Mouse (Mus musculus) layer of hippocampus, postnatal 14 days (tissue): ENCODE measurements at regions not wholly inside any gene's neighbourhood (a gene's known extent, or its start where the extent isn't known, plus 50 kb on each side); places are given as distances from the start of the nearest gene placed in this dataset.
A peak's percentile ranks its signal among the peaks of the same experiment; 100 is the strongest.

ENCODE experiments used
- DNase-seq, 2 experiments: peaks; one replicate each; pipeline ENCODE4 v3.0.0; 2021 to 2022; ENCODE audit warnings: low spot score in 2 of 2, mixed read lengths in 1 of 2

GRCm38 (mm10) chr1:114456406-114456805 is 1228.2 kb upstream of the Cntnap5a start:
- no peak for DNase-seq

DNA sequence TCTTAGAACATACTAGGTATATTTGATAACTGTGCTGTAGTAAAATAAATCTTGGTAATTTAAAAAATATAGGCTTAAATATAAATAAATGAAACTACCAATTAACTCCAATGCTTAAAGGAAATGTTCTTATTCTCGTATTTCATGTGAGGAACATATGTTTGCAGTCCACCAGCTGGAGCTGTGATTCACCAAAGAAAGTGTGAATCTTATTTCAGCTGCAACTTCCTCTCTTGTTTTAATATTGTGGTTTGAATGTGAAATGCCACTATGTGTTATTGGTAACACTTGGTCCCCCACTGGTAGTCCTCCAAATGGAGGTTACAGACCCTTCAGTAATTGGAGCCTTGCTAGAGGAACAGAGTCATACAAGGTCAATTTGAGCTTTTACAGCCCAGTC is 1188.1 kb upstream of the Cntnap5a start:
- DNase-seq, result peak in 1 of 2 experiments; percentile 8

DNA sequence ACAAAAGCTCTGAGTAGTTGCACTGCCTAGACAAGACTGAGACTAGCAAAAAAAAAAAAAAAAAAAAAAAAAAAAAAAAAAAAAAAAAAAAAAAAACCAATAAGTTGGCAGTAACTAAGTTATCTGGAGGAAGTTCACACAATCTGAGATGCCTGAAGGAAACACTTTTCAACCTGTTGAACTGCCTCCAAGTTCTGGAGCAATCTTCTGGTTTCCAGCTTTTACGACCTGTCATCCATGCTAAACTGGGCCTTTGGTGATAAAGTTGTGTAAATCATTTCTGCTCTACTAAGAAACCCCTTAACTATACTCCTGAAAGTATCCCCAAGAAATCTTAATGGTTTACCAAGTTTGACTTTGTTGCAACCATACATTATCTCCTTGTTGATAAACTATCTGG is 1168.8 kb upstream of the Cntnap5a start:
- no peak for DNase-seq

DNA sequence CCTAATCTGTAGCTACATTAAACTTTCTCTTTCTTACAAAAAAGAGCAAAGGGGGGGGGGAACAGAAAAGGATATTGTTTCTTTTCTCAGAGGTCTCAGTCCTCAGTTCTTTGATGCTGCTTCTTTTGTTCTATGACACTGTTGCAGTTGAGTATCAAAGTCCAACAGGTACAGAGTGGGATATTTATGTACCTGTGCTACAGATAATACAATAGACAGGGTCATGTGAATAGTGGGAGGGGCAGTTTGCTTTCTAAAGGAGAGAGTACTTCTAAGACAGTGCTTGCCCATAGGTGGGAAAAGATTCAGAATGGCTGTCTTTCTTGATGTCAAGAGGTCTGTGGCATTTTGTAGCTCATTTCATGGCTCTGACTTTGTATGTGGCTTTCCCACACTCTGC is 1164.7 kb upstream of the Cntnap5a start:
- DNase-seq, result no peak

GRCm38 (mm10) chr1:114528545-114528944 is 1156.0 kb upstream of the Cntnap5a start:
- DNase-seq, result peak in 1 of 2 experiments; percentile 11

- no peak for DNase-seq
These were observed 1150.7 kb upstream of the Cntnap5a start for GRCm38 (mm10) chr1:114533881-114534280.

DNA sequence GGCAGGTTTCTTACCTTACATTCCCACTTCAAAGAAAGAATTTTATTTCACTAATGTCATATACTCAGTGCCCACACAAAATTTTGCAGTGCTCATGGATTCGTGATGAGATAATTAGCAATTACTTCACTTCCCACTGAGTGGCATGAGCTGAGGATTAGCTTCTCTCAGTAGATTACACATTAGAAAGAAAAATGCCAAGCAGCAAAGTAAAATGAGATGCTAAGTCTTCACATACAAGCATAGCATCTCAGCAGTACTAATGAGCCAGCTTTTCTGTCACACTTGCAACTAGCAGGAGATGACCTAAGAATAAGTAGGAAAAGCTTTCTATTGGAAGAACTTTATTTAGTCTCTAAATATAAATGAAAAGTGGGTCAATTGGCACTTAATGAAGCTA is 1137.6 kb upstream of the Cntnap5a start:
- DNase-seq, result no peak

- DNase-seq, result peak in 1 of 2 experiments; percentile 76
These were observed 1131.8 kb upstream of the Cntnap5a start for GRCm38 (mm10) chr1:114552719-114553118.

GRCm38 (mm10) chr1:114554453-114554852 is 1130.1 kb upstream of the Cntnap5a start:
- no peak for DNase-seq
